Mouse (Mus musculus): ENCODE data around the gene Camkmt.
A peak's percentile ranks its signal among the peaks of the same experiment; 100 is the strongest.

Camkmt gene

GRCm38 (mm10) chr17:85472687-85473202 is 382.4 kb downstream of the Camkmt start:
- DNase-seq, result no peak

DNA sequence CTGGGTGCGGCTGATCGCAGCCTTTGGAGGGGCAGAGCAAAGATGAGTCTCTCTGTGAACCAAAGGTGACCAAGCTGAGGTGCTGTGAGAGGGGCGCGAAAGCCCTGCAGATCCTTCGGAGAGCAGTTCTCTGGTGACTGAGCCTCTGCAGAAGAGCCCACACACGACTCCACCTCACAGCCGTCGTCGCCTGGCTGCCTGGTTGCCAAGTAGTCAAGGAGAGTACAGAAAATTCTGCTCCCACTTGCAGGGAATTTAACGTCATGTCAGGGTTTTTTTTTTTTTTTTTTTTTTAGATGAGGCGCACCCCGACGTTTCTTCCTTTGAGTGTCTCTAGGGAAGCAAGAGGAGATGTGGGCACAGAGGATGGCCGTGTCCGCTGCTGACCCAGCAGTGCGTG is 382.9 kb downstream of the Camkmt start:
- peak; percentile 21 for DNase-seq

DNA sequence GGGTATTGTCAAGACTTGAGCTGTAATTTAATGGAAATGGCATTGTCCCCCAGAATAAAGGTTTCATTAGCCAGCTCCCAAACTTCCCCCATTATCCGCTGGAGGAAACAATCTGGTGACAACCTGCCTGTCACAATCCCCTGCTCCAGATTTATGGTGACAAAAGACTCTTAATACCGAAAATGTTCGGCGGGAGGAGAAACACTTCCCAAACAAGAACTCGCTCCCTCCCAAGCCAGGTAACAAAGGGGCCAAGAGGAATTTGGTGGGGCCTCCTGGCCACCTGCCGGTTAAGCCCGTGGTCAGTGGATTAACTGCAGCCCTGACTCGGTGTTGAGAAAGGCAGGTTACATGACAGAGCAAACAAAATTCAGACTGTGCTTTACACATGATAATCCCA is 383.5 kb downstream of the Camkmt start:
- no peak for DNase-seq

DNA sequence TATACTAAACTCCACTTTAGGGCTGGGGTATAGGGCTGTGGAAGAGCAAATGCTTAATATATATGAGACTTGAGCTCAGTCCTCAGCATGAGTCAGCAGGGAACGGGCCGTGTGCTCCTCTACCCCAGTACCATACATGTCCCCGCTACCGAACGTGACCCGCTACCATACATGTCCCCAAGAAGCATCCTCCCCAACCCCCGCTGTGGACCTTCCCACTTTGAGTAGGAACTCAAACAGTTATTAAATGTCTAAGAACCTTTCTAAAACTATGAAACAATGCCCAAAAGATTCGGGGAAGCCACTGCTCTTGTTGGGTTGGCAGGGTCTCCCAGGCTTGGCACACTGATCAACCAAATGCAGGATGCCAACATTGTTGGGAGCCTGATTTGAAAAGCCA is 390.9 kb downstream of the Camkmt start:
- no peak for DNase-seq

- DNase-seq, result no peak
Measured at GRCm38 (mm10) chr17:85483086-85483485, 392.7 kb downstream of the Camkmt start.

GRCm38 (mm10) chr17:85484015-85484414 is 393.7 kb downstream of the Camkmt start:
- DNase-seq, result no peak

DNA sequence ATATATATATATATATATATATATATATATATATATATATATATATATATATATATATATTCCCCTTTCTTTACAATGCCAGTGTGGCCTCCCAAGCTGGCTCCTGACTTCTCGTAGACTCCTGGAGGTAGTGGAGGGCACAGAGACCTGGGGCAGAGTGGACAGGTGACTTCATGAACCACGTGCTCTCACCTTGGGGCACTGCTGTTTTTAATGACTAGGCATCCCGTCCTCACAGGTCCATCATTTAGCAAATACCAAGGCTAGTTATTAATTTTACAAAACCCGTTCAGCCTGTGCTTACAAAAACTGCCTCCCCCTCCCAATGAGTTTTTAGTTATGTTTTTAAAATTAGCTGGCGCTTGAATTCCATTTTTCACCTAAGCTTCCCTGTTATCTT is 394.2 kb downstream of the Camkmt start:
- no peak for DNase-seq

DNA sequence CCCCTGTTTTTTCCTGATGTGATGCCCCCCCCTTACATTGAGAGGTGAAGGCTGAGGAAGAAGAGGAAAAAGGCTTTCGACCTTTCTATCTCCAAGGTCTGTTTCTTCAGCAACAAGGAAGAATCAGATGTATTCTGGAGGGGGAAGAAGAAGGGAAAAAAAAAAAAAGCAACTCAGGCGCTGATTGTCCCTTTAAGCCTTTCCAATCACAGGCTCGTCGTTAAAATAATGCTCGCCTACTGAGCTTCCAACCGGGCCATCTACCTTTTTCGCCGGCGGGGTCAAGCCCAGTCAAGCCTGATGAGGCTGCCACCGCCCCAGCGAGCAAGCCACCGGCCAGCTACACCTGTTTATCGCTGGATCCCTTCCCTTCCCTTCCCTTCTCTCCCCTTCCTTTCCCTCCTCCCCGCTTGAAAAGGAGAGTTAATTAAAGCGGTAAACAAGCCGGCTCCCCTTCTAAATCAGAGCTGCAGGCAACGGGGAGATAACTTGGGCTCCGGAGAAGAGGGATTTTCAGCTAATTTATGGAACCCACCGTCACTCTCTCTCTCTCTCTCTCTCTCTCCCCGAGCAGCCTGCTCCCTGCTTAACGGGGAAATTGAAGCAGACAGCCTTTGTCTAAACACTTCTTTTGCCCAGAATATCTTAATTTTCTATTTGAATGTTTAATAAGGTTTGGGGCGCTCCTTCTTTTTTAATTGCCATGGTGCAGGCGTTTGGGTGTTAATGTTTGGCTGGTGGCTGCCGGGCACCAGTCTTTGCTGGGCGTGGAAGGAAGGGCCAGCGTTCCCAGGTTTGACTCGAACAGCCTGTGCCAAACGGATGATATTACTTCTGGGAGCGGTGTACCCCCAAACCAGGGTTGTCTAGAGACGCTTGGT is 395.0 kb downstream of the Camkmt start:
- no peak for DNase-seq

GRCm38 (mm10) chr17:85485946-85486533 is 395.7 kb downstream of the Camkmt start:
- DNase-seq, result no peak

- no peak for DNase-seq
Measured at GRCm38 (mm10) chr17:85486585-85487480, 396.5 kb downstream of the Camkmt start.

GRCm38 (mm10) chr17:85487531-85487930 is 397.2 kb downstream of the Camkmt start:
- DNase-seq, result no peak

DNA sequence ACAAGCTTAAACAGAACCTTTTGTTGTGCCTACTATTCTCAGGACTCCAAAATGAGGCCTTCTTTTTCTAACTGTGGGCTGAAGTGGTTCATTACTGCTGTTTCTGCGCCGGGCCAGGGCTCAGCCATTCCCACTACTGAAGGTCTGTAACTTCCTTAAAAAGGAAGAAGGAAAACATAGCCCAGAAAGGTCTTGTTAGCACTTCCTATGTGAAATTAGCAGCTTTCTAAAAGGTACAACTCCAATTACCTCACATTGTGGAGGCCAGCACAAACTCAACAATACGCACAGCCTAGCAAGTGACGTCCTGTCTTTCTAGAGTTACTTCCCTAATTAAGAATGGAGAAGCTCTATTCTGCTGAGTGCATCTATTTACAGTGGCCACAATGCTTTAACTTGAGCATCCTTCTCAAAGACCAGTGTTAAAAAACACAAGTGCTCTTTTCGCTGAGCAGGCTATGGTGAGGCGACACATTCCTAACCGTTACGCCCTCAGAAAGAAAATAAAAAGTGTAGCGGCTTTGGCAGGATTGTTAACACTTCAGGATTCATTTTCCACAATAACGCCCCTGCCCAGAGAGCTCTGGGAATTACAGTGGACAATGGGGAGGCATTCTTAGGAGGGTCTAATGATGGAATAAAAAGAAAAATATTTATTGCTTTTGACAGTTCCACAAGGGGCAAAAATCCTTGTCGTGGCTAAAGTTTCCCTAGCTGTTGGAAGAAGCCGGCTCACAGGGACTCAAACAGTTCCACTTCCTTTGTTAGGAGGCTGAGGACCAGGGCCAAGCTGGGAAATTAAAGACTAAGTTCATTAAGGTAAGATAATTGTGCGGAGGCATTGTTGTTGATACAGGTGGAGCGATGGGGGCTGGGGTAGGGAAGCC is 398.5 kb downstream of the Camkmt start:
- no peak for DNase-seq

- no peak for DNase-seq
Measured at GRCm38 (mm10) chr17:85489488-85489980, 399.2 kb downstream of the Camkmt start.

- DNase-seq, result no peak
Measured at GRCm38 (mm10) chr17:85491491-85491890, 401.1 kb downstream of the Camkmt start.

DNA sequence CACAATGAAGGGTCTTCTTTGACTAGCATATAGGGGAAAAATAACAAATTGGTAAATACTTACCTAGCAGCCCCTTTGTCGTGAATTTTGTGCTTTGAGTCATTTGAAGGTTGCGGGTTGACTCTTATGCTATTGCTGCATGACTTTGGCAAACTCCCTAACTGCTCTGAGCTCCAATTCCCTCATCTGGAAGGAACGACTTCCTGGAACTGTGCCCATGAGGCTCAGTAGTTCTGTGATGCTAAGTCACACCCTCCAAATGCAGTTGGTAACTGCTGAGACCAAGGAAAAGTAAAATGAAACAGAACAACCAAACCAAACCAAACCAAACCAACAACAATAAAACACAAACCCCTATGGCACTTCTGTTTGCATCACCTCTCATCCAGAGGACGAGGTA is 403.2 kb downstream of the Camkmt start:
- no peak for DNase-seq

DNA sequence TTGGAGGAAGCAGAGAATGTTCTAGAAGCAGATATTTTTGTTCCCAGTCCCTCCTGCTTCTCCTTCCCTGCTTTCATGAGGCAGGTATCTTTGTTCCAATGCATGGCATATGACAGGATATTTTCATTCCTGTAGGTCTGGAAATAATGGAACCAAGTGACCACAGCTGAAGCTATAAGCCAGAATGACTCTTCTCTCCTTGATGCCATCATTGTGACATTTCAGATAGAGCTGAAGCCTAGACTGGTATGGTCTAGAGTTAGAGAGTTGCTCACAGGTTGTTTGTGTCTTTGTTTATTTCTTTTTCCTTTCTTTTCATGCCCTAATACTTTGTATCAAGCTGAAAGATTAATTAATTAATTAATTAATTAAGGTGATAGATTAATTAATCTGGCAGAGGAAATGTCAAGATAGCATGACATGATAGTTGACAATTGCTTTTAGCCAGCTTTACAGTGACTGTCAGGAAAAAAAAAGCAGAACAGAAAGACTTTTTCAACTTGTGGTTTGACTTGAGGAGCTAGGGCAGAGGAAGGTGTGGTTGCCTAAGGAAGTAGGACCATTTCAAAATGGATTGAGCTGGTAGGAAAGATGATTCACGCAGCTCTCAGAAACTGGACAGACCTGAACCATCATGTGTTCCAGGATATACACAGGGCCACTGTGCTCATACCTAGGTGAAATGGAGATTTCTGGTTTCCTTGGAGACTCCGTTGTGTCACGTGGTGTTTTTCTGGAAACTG is 404.8 kb downstream of the Camkmt start:
- no peak for DNase-seq

DNA sequence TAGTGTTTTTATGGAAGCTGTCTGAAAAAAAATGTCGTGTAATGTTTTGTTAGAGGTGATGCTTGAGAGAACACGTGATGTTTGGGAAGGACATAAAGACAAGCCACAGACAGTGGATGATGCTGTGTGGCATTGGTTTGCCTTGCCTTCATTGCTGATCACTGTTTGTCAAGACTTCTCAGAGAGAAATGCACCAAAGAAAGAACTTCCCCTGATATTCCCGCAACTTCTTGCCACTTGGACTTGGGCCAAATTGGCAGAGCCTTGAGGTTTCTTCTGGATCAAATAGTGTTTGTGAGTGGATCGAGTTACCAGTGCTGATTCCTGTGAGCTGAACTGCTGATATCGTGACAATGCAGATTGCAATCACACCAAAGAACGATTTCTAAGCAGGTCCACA is 405.5 kb downstream of the Camkmt start:
- DNase-seq, result no peak

GRCm38 (mm10) chr17:85504888-85505287 is 414.5 kb downstream of the Camkmt start:
- no peak for DNase-seq

DNA sequence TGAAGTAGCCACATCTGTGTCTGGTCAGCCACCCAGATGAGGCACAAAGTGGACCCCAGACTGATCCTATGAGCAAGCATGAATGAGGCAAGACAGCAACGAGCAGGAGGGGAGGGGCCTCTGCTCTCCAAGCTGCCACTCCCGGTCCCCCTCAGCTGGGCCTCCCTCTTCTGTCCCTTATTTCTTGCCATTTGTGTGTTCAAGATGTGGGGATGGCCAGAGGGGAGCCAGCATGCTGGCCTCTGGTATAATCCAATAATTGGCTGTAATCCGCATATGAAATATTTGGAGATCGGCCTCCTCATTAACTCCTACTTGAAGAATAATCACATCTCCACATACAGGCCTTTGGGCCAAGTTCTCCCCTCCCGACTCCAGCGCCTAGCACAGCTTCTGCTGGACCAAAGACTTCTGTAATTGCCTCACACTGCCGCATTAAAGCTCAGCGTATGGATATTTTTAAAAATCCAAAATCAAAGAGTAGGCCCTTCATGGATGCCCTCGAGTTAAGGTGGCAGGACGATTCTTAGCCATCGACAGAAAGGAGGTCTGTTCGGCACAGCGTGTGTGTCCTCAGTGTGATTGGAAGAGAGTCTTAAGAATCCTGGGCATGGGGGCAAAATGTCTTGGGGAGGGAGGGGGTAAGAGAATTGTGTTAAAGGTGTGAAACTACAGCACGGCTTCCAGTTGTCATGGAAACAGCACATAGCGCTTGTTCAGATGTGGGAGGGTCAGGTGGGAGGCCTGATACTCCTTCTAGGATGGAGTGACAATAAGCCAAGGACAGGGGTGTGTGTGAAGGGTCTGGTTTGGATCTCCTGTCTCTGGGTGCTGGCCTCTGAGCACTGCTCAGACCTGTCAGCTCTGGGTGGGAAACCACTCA is 416.1 kb downstream of the Camkmt start:
- no peak for DNase-seq

- no peak for DNase-seq
Measured at GRCm38 (mm10) chr17:85507089-85507460, 416.7 kb downstream of the Camkmt start.
